Mouse (Mus musculus) ovary, adult 18-20 months (tissue): Measurements from ENCODE around the gene Dlg1.
A peak's percentile ranks its signal among the peaks of the same experiment; 100 is the strongest.

Experiments used
- DNase-seq: peaks from one replicate; pipeline ENCODE4 v3.0.0; 2022; ENCODE audit warnings: low spot score, mixed read lengths

Dlg1 gene

GRCm38 (mm10) chr16:31905891-31906825 lies 242.9 kb downstream of the Dlg1 start:
- DNase-seq = peak; percentile 56

GRCm38 (mm10) chr16:31906896-31907295 lies 243.7 kb downstream of the Dlg1 start:
- no peak for DNase-seq

- DNase-seq = no peak
Measured at GRCm38 (mm10) chr16:31908959-31909358, 245.7 kb downstream of the Dlg1 start.

GRCm38 (mm10) chr16:31910281-31910847 lies 247.1 kb downstream of the Dlg1 start:
- DNase-seq = no peak

GRCm38 (mm10) chr16:31917776-31918175 lies 254.5 kb downstream of the Dlg1 start:
- DNase-seq = no peak

GRCm38 (mm10) chr16:31918248-31918724 lies 255.0 kb downstream of the Dlg1 start:
- DNase-seq = peak; percentile 25

GRCm38 (mm10) chr16:31924368-31924767 lies 261.1 kb downstream of the Dlg1 start:
- no peak for DNase-seq
